Mouse (Mus musculus) kidney, adult 11 months (tissue): ENCODE data around the gene Dgki.

Experiments
- DNase-seq: peaks from one replicate; pipeline ENCODE4 v3.0.0; 2022

The Dgki gene

DNA sequence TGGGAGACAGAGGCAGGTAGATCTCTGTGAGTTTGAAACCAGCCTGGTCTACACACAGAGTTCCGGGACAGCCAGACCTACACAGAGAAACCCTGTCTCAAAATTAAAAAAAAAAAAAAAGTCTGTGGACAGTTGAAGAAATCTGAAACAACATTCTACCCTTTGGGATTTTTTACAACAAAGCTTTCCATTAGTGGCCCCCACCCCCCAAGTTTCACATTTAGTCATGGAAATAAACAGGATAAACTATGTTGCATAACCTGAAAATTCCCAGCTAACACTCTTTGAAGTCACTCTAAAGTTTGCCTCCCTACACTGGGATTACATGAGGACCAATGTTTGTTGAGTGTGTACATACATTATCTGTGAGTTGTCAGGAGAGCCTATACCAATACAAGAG, 461.2 kb downstream of the Dgki start:
- DNase-seq: no peak

DNA sequence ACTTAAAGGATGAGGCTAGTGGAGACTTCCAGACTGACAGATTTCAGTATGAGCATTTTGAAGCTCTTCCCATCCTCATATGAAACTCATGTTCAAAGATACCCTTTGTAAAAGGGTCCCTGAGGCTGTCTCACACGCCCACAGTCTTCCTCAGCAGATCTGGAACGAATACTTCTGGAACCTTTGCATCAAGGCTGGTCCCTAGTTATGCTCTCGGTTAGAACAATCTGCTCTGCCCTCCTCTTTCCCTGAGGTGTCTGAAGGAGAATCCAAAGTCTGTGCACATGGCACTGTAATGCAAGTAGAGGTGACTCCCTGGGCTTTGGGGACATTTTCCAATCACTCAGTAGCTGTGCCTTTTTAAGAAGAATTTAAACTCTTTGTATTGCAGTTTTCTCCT, 464.6 kb downstream of the Dgki start:
- no peak for DNase-seq

DNA sequence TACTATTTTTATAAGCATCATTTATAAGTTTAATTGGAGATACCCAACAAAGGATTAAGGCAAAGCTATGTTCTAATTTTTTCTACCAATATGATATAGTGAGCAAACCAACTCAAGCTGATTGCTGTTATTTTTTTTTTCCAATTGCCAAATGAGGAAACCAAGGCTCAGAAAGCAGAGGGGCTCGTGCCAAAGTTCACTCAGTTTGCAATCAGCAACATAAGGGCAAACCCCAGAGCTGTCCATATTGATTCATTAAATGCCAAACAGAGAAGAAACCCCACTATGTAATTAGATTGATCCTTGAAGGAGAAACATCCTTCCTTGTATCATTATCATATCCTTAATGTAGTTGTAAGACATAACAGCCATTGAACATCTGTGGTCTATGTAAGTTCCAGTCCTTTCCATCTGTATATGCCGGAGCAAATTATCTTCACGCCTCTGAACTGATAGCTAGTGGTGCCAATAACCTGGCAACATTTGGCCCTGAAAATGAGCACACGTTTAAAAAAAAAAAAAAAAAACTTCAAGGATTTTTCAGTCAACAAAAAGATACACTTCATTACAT, 465.2 kb downstream of the Dgki start:
- DNase-seq: no peak

DNA sequence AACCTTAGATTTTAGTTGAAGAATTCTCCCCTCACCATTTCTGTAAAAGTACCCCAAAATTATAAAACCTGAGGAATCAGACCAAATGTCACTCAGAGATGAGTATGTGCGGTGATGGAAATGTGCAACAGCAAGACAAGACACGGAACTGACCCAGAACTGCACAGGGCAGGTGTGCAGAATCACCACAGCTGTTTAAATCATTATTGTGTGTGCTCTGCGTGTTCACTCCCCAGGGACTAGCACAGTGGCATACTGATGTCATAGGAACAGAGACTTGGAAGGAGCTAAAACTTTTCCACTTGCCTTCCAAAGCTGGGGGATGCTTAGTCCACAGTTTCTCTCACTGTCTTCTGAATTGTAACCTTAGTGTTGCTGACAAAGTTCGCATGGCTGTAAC, 467.3 kb downstream of the Dgki start:
- DNase-seq: no peak

DNA sequence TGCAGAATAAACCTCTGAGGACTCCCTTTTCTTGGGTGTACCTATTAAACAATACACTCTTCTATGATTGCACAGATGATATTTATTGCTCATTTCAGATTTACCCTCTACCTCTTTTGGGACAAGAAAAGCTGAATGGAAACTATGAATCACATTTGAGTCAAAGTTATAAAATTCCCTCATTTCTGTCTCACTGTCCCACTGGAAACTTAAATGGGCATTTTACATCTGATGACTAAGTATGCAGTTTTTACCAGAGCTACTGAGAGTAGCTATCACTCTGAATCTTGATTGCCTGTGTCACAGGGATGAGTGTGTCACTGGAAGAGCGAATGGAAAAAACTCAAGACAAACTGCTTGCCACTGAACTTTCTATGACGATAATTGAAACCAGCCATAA, 467.8 kb downstream of the Dgki start:
- DNase-seq: no peak

DNA sequence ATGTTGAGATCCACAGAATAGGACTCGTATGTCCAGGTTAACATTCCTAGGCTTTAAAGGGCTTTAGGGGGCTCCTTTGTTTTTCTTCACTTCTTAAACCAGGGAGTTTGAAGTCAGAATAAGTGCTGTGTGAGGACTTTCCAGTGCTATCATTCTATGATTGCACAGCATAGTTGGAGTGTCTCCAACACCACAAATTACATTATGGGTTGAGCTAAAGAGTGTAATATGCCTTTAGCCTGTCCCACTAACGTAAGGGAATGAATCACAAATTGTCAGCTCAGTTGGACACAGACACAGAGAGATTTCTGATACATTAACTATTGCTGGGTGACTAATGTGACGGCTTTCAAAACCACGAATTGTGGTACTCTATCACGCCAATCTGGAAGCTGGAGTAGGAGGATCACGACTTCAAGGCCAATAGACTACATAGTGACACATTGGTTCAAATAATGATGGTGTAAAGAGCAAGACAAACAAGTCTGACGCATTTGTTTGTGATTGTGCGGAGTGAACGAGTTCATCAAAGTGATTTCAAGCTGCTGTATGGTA, 469.5 kb downstream of the Dgki start:
- no peak for DNase-seq

DNA sequence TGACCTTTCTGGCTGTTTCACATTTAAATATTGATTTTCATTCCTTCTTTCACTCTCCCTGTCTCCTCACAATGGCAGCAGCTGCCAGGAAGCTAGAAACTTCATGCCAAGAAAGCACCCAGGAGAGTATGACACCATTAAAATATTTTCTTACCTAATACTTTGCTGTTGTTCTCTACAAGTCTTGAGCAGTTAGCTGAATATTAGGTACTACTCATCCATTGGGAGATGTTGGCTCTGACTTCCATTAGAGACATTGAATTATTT, 480.3 kb downstream of the Dgki start:
- DNase-seq: no peak

DNA sequence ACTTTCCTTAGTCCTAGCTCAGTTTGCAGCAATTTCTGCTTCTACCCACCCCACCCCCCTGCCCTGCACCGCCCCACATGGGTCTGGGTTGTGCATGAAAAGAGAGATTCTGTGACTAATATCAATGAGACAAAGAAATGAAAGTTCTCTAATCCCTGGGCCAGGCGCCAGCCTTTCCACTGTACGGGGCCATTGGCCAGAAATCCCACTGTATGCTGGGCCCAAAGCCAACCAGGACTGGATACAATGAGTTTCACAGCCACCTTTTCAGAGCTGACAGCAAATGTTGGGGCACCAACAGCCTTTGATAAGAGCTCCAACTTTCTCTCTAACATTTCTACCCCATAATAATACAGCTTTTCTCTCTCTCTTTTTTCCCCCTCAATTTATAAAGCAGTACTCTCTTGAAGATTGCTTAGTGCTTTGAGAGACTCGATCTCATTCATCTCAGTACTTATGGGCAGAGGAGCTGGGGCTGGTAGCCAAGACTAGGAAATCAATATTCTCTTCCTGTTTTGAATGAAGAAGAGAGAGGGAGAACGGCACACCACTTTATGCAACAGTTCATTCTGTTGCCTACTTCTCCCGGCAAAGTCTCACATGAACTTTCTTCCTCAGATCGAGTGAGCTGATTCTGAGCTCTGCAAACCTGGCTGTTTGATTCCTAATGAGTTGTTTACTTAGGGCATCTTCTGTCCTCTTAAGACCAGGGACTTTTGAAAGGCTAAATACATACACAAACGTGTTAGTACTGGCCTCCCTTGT, 480.8 kb downstream of the Dgki start:
- peak; percentile 4 for DNase-seq

DNA sequence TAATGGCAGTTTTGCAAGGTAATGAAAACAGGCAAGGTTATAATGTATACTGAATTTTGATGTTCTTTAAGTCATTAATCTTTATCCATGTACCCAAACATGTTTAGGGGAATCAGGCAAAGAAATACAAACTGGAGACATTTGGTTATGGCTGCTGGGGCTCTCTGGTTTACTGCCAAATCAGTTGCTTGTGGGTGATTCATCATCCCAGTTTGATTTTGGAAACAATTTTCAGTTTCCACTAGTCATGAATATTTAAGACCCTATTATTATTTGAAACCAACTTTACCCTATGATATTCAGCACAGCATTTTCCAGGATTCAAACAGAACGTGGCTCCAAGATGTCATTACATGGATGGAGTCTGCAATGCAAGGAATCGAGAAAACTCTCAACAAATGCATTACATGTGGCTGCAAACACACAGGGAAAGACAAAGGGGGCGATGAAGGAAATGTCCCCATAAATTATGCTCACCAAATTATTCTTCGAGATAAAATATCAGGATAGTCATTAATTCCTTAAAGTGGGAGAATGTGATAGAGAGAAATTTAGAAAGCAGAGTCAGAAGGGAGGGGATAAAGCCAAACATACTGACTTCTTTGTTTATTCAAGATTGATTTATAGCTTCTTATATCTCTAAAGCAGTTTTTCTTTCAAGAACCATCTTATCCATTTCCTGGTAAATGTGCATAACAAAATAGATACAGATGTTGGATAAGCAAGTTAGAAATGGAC, 481.5 kb downstream of the Dgki start:
- no peak for DNase-seq

DNA sequence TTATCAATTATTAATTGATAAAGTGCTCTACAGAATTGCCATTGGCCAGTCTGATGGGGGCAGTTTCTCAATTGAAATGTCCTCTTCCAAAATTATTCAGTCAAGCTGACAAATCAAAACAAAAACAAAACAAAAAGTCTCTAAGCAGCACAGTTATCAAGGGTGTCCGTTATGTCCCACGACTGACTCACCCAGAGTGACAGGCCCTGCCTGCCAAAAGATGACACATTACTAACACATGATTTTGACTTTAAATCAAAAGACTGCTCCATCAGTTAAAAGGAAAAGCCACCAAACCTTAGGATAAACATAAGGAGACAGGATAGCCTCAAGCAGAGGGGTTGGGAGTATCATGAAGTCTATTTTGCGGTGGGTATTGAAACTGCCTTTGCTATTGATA, 483.3 kb downstream of the Dgki start:
- DNase-seq: no peak

DNA sequence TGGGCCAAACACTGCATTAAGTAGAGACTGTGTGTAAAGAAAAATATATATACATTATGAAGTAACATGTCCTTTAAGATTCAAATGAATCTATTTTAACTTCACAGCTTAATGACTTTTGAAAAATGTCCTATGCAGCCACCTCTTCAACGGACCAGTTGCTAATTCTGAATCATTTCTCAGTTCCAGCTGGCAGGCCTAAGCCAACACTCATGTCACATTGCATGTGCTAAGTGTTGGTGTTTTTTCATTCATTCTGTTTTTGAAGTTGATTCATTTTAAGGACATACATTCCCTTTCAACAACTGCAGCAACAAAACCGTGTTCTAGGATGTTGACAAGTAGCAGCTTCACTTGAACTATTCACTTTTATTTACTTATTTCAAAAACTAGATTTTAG, 484.0 kb downstream of the Dgki start:
- no peak for DNase-seq

DNA sequence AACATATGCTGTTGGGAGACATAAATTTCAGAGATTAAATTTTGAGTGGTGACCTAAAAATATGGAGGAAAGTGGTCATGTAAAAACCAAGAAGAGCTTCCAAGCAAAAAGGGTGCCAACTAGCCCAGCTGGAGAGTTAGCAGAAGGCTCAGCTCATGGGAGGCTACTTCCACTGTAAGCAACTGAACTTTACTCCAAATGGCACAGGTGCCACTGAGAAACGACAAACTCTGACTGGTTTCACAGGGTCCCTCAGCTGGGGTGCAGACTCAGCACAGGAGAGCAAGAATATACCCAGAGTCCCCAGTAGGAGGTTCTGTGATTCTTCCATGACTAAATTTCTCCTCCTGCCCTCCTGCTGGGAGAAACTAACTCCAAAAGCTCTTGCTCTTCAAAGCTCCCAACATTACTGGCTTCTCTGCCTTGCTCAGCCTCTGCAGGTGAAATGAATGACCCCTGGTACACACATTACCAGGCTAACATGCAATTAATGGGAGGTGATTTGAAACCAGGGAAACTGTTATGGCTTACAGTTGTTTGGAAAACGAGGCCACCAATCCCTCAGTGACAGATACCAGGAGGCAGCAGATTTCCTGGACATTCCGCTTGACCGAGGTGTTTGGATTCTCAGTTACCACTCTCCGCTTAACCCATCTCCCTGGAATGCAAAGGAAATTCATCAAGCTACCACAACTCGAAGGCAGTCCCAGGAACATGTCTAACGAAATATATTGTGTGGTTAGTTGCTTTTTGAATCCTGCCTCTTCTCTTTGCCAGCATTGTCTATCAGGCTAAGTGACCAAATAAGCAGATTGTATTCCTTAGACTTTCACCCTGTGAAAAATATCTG, 487.1 kb downstream of the Dgki start:
- DNase-seq: no peak

DNA sequence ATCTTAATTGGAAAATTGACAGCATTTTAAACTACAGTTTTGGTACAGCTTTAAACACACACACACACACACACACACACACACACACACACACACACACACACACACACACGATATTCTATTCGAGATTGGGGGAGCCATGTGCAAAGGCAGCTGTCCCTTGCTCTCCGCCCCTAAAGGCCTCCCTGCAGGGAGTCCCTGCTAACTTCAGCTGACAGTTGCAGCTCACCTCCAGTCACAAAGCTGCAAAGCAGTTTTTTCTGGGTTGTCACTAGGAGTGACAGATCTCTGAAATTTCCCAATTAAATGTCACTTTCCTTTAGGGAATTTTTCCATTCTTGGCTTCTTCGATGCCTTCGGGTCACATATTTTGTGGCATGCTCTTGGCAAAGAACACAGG, 489.5 kb downstream of the Dgki start:
- no peak for DNase-seq

DNA sequence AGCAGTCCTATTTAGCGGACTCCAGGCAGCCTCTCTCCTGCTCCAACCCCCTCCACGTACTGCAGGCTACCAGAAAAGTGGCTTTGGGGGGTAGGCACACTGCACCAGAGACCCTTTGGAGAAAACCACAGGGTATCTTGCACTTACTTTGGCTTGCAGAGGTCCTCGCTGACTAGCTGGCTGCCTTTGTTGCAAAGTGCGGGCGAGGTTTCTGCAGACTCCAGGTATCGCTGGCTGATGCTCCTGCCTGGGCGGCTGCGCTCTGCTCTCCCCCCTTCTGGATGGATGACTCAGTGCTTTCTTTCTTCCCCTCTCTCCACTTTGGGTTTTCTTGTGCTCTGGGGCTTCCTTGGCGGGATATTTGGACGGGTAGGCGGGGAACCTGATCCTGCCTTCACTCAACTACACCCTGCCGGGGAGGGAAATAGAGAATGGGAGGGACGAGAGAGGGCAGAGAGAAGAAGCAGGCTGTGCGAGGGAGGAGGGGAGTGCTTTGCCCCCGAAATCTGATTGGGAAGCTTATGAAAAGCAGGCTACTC, 490.2 kb downstream of the Dgki start, which contains the start of gene Ptn:
Gene Ptn (minus strand): TSS at position 474 of the 539 bp plus-strand sequence.
- DNase-seq: no peak

DNA sequence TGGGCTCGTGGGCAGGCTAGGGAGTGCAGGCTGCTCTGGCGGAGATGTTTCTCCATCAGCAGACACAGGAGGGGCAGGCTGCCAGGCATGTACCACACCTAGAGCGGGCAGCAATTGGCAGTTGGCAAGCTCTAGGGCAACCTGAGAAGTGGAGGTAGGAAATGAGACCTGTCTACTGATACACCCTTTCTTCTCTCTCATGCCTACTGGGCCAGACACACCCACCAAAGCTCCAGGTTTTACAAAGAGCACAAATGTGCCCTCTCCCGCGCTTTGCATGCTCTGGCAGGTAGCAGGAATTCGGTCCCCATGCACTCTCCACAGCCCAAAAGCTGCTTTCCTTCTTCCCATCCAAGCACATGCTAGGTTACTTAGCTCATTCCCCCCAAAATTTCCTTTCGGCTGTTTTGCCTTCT, 490.7 kb downstream of the Dgki start:
- DNase-seq: peak; percentile 18

DNA sequence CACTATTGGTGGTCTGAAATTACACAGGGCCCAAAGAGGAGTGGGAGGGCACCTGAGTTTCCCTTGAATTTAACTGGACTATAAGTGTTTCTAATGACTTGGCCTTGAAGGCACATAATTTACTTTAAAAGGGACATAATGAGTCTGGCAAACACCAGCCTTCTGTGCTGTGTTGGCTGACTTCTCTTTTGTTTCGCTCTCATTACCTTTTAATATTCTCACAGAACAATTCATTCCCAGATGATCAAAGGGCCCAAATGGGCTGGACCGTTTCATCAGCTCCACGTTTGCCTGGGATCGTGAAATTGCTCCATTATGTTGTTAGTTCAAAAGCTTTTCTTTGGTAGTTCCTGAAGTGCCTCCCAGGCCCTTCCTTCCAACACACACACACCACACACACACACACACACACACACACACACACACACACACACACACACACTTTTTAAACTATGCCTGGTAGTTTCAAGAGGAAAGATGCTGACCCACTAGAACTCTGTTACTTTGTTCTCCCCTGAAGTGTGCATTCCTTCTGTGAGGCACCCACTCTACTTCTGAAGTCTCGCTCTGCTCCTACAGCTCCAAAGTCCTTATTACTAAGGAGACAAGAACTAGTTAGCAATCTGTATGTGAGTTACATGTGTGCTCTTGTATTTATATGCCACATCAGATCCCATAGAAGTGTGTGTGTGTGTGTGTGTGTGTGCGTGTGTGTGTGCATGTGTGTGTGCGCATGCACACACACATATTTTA, 491.5 kb downstream of the Dgki start:
- DNase-seq: no peak

DNA sequence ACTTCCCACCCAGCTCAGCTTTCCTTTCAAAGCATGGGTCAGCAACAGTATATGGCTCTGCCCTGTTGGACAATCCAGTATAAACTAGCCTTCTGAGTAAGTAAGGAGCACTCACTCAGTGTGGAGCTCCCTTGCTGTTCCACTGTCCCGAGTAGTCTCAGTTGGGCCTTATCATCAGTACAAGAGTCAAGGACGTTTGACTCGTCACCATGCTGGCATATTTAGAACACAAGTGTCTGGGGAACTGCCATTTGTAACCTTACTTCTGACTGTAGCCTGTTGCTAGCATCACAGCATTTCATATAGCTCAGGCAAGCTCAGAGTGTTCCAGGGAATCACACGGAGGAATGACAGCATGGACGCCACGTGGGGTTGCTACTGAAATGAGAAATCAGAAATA, 493.1 kb downstream of the Dgki start:
- no peak for DNase-seq

DNA sequence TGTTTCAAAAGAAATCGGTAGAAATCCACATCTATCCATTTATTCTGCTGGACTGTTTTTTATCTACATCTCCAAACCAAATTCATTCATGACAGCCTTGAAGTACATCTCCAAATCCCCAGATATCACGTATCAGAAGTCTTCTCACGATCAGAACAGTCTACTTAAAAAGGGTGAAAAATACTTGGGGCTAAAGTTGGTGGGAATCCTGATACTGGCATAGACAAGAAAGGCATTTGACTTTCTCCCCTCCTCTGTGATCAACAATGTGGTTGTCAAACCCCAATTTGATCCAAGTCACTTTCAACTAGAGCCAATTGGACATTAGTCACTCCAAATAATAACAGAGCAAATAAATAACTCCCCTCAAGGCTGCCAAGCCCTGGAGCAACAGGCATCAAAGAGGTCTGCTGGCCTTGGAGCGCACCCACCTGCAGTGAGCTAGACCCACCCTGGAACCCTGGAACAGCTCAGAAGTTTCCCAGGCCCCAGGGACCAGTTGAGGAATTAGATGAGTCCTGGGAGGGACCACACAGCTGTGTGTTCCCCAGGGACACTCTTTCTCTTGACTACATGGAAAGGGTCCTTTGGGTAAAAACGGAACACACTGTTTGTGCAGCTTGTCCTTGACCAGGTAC, 499.6 kb downstream of the Dgki start:
- DNase-seq: no peak

DNA sequence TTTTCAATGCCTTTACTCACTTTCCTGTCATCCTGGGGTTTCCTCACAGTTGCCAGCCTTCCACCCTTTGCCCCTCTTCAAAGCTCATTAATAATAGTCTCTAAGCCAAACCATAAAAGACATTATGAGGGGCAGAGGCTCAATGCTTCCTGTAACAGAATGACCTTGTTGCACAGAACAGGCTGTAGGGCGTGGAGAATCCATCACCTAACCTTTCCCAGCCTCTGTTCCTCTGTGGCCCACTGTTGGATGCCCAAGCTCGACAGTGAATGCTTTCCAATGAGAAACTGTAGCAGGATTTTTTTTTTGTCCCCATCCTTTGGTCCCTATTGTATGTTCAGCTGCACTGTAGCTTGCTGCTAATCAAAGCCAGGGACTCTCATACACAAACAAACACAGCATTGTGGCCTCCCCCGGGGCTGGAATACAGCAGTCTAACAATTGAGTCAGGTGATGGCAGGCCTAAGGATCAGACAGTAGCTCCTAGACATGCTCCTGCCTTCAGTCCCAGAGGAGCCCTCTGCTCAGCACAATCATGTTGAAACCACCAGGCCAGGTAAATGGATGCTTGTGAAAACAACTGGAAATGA, 502.8 kb downstream of the Dgki start:
- no peak for DNase-seq
